Mouse (Mus musculus) lung, postnatal 0 days (tissue): ENCODE results near the gene Sox21. TPM values are rescaled to one million over a fixed set of nuclear protein-coding genes. Genes with fewer than 3 reads are reported as not detected.

Source experiments
- ATAC-seq: fragments of 200-750 bp; cut with Nextera tagmentation; 2 replicates; pipeline ENCODE4 v1.8.0; 2017; ENCODE audit warnings: moderate library complexity
- DNase-seq: peaks from one replicate; pipeline ENCODE4 v3.0.0-alpha.2; 2016; ENCODE audit warnings: low spot score
- H3K27ac ChIP-seq: fragments of 300-500 bp; sonication (generic); 2 replicates; pipeline ENCODE4 v1.5.1; 2014; ENCODE audit warnings: antibody characterized with exemption, mild to moderate bottlenecking, low read length, mixed read lengths
- H3K27me3 ChIP-seq: fragments of 300-500 bp; sonication (generic); replicated peaks from 2 replicates; pipeline ENCODE4 v1.6.1; 2014; ENCODE audit warnings: low read length, mixed read lengths; ENCODE audit not compliant: insufficient read depth
- H3K36me3 ChIP-seq: fragments of 300-500 bp; sonication (generic); 2 replicates; pipeline ENCODE4 v1.6.1; 2014; ENCODE audit warnings: low read length, mixed read lengths; ENCODE audit not compliant: insufficient read depth
- H3K4me1 ChIP-seq: fragments of 300-500 bp; sonication (generic); 2 replicates; pipeline ENCODE4 v1.6.1; 2014; ENCODE audit warnings: antibody characterized with exemption, low read depth, low read length, mixed read lengths; ENCODE audit not compliant: insufficient read depth
- H3K4me2 ChIP-seq: fragments of 300-500 bp; sonication (generic); replicated peaks from 2 replicates; pipeline ENCODE4 v1.6.1; 2014; ENCODE audit warnings: low read depth, mild to moderate bottlenecking, low read length, moderate library complexity, mixed read lengths
- H3K4me3 ChIP-seq: fragments of 300-500 bp; sonication (generic); 2 replicates; pipeline ENCODE4 v1.5.1; 2014; ENCODE audit warnings: low read depth, low read length
- H3K9ac ChIP-seq: fragments of 300-500 bp; sonication (generic); replicated peaks from 2 replicates; pipeline ENCODE4 v1.6.1; 2014; ENCODE audit warnings: low read depth, mild to moderate bottlenecking
- H3K9me3 ChIP-seq: fragments of 300-500 bp; sonication (generic); 2 replicates; pipeline ENCODE4 v1.6.1; 2016; ENCODE audit warnings: low read length, mixed read lengths
- CTCF ChIP-seq: IDR thresholded peaks from 2 replicates; pipeline ENCODE4 v1.5.1; 2016; ENCODE audit warnings: antibody characterized with exemption, mild to moderate bottlenecking
- EP300 ChIP-seq: IDR thresholded peaks from 2 replicates; pipeline ENCODE4 v1.6.1; 2016; ENCODE audit warnings: antibody characterized with exemption, mild to moderate bottlenecking, control low read depth
- WGBS: fragments of 180-500 bp; shearing (Covaris S2); extraction: QIAGEN DNeasy Blood & Tissue Kit; methylation state at CpG from one replicate; pipeline ENCODE4 v1.1.7; 2014; 5-methylcytosine and 5-hydroxymethylcytosine counted together
- polyA plus RNA-seq: library from polyadenylated mRNA; unstranded; fragments of >200 nt; fragmentation: Nextera tagmentation; extraction: Ambion mirVana; gene quantifications from 2 replicates; pipeline ENCODE4 v1.2.1, GENCODE M21; 2015

The Sox21 gene
- polyA plus RNA-seq, 1 experiment from 2014 or later, result 0.14 TPM

DNA sequence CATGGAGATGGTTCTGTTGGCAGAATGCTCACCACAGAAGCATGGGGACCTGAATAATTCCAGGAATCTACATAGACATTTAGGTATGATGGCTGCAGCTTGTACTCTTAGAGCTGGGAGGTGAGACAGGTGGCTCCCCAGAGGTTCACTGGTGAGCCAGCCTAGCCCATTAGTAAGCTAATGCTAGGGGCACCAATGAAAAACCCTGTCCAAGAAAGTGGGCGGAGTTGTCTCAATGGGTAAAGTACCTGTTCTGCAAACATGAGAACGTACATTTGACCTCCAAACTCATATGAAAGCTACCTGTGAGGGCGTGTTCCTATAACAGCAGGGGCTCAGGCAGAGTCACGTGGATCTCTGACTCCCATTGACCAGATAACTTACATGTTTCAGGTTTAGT is 32.0 kb upstream of the Sox21 start:
- no peak for ATAC-seq
- TF ChIP-seq EP300 (no peak), CTCF (no peak)
- WGBS, result 61% methylated on average over 4 of the region's 4 CpGs
- H3K4me3 ChIP-seq, result no peak overlapping the region
- no peaks in the 10 kb centered on the region for H3K27me3 ChIP-seq
- no peaks in the 10 kb centered on the region for H3K4me1 ChIP-seq
- no peak for DNase-seq
- H3K9me3 ChIP-seq, result no peaks in the 10 kb centered on the region
- H3K9ac ChIP-seq, result no peak overlapping the region
- H3K36me3 ChIP-seq, result no peaks in the 10 kb centered on the region
- H3K27ac ChIP-seq, result no peak overlapping the region
- no peak overlapping the region for H3K4me2 ChIP-seq

- Histone ChIP-seq H3K4me2 (no peak within 1 kb of the TSS), H3K27me3 (no peaks in the 10 kb centered on the region), H3K9me3 (no peaks in the 10 kb centered on the region), H3K4me1 (no peaks in the 10 kb centered on the region), H3K4me3 (no peak within 1 kb of the TSS), H3K27ac (no peak within 1 kb of the TSS), H3K9ac (no peak within 1 kb of the TSS), H3K36me3 (no peaks in the 10 kb centered on the region)
- no peak for DNase-seq
- TF ChIP-seq EP300 (no peak), CTCF (no peak)
- 78% methylated on average over 2 of the region's 2 CpGs for WGBS
- no peak for ATAC-seq
Measured at GRCm38 (mm10) chr14:118266660-118267059, 29.8 kb upstream of the Sox21 start, which contains the start of gene Gm9376. TSS of gene Gm9376 (plus strand) at chr14:118266960.

- no peak overlapping the region for H3K4me3 ChIP-seq
- H3K9me3 ChIP-seq, result no peaks in the 10 kb centered on the region
- H3K4me2 ChIP-seq, result no peak overlapping the region
- no peak for ATAC-seq
- 89% methylated on average over 6 of the region's 6 CpGs for WGBS
- no peak for TF ChIP-seq CTCF
- no peak for TF ChIP-seq EP300
- no peaks in the 10 kb centered on the region for H3K4me1 ChIP-seq
- DNase-seq, result no peak
- H3K9ac ChIP-seq, result no peak overlapping the region
- no peaks in the 10 kb centered on the region for H3K36me3 ChIP-seq
- no peak overlapping the region for H3K27ac ChIP-seq
- no peaks in the 10 kb centered on the region for H3K27me3 ChIP-seq
Measured at GRCm38 (mm10) chr14:118253381-118253780, 16.6 kb upstream of the Sox21 start.

DNA sequence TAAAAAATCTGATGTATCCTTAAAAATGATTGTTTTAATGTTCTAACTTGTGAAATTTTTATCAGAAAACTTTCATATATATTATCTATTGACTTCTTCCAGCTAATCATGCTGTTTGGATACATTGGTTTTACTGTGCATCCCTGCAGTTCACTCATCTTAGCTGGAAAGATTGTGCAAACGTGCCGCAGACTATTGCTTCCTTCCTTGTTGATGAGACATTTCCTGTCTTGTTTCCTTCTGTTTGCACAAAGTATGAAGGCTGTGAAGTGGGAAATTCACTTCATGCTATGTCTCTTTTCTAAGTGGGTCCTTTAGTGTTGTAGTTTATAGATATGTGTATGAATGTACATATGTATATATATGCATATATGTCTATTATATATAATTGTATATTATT is 4.6 kb upstream of the Sox21 start:
- ATAC-seq, result no peak
- no peak overlapping the region for H3K4me3 ChIP-seq

GRCm38 (mm10) chr14:118239351-118239750 is 2.5 kb upstream of the Sox21 start:
- Histone ChIP-seq H3K4me3 (no peak overlapping the region), H3K9ac (no peak overlapping the region), H3K36me3 (no peaks in the 10 kb centered on the region), H3K4me2 (no peak overlapping the region), H3K4me1 (peaks cover 10% of the 10 kb centered on the region; the same call in 1 of the 2 replicates), H3K27me3 (peaks cover 53% of the 10 kb centered on the region), H3K9me3 (peaks cover 10% of the 10 kb centered on the region; the same call in 1 of the 2 replicates), H3K27ac (no peak overlapping the region)
- DNase-seq, result no peak
- ATAC-seq, result no peak
- TF ChIP-seq CTCF (no peak), EP300 (no peak)
- 15% methylated on average over 8 of the region's 8 CpGs for WGBS

More for the DNA sequence above, 4.6 kb upstream of the Sox21 start:
- Histone ChIP-seq H3K4me2 (no peak overlapping the region), H3K36me3 (no peaks in the 10 kb centered on the region), H3K27ac (no peak overlapping the region), H3K27me3 (peaks cover 32% of the 10 kb centered on the region), H3K4me1 (no peaks in the 10 kb centered on the region), H3K9me3 (peaks cover 10% of the 10 kb centered on the region; the same call in 1 of the 2 replicates), H3K9ac (no peak overlapping the region)
- TF ChIP-seq EP300 (no peak), CTCF (no peak)
- no peak for DNase-seq
- WGBS, result 57% methylated on average over 2 of the region's 2 CpGs

- H3K9me3 ChIP-seq, result no peaks in the 10 kb centered on the region
- TF ChIP-seq CTCF (no peak), EP300 (no peak)
- H3K27me3 ChIP-seq, result peaks cover 63% of the 10 kb centered on the region
- no peak for DNase-seq
- H3K27ac ChIP-seq, result no peak overlapping the region
- no peak overlapping the region for H3K4me3 ChIP-seq
- H3K9ac ChIP-seq, result no peak overlapping the region
- no peak for ATAC-seq
- no peaks in the 10 kb centered on the region for H3K36me3 ChIP-seq
- 9% methylated on average over 6 of the region's 6 CpGs for WGBS
- H3K4me1 ChIP-seq, result peaks cover 10% of the 10 kb centered on the region; the same call in 1 of the 2 replicates
- H3K4me2 ChIP-seq, result no peak overlapping the region
Measured at GRCm38 (mm10) chr14:118237786-118238185, 956 bp upstream of the Sox21 start.
